Mouse (Mus musculus): ENCODE results near the gene Cfap46.

DNA sequence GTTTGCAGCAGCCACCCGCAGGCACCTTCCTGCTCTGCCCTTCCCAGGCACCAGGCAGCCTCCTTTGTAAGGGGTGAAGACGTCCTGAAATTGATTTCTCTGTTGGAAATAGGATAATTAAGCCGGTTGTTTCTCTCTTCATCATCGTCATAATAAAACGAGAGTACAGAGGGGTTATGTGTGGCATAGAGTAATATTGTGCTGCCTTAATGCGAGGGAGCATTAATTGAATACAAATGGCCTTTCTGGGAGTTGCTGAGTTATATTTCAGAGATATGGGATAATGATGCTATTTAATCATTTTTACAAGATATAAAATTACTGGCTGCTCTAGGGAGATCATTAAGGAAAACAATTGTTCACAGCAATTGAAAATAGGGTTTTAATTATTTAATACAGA is 88.3 kb downstream of the Cfap46 start:
- TF ChIP-seq CTCF (IDR thresholded peaks at IDR 0.05; ENCODE audit: extremely low read depth, insufficient read length, insufficient replicate concordance, low read depth, low read length) (no peak), POLR2A (IDR thresholded peaks at IDR 0.05; ENCODE audit: low read depth, low read length) (no peak)
